Mouse (Mus musculus): ENCODE measurements around the gene Bean1. TPM values are rescaled to one million over a fixed set of nuclear protein-coding genes. Genes with fewer than 3 reads are reported as not detected.
"Not testable (repeated sequence)": the region's sequence is repeated elsewhere in the genome, so short reads cannot be mapped to it uniquely, and the experiment has no call there.

Bean1 gene
- total RNA-seq, 2 experiments from 2014 or later: 31.3 to 34.5 TPM

- intact Hi-C loops (cut with DNase I): no loop called here
- DNase-seq: peak; percentile 28
These were observed 64.3 kb downstream of the Bean1 start for GRCm38 (mm10) chr8:104234573-104234972.

GRCm38 (mm10) chr8:104239418-104239861 lies 69.2 kb downstream of the Bean1 start:
- no peak for DNase-seq
- intact Hi-C loops (cut with DNase I): no loop called here

GRCm38 (mm10) chr8:104242038-104242644 lies 71.9 kb downstream of the Bean1 start:
- intact Hi-C loops (cut with DNase I): no loop called here
- no peak for DNase-seq

- no peak for DNase-seq
- intact Hi-C loops (cut with DNase I): no loop called here
These were observed 76.4 kb downstream of the Bean1 start for GRCm38 (mm10) chr8:104246621-104247020.

GRCm38 (mm10) chr8:104247054-104247907 lies 77.0 kb downstream of the Bean1 start:
- intact Hi-C loops (cut with DNase I): no loop called here
- DNase-seq: no peak

DNA sequence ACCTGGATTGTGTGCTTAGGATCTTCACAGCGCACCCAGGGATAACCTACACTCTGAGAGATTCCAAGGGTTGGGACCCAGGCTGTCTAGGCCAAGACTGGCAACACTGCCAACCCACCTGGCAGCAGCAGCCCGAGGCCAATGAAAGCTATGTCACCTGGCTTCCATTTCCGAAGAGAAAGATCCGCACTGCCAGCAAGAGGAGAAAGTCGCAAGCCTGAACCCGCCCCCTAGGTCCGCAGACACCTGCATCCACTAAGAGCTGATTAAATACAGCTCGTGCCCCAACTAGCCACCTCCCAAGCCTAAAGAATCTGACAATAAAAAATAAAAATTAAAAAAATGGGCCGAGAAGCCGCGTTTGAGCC lies 77.7 kb downstream of the Bean1 start:
- intact Hi-C loops (cut with DNase I): no loop called here

GRCm38 (mm10) chr8:104248276-104248675 lies 78.0 kb downstream of the Bean1 start, which contains the start of gene Tk2:
Gene Tk2 (minus strand): TSS chr8:104248558.
- intact Hi-C loops (cut with DNase I): no loop called here
- peak; percentile 87 for DNase-seq

More for the DNA sequence above, 77.7 kb downstream of the Bean1 start:
- no peak for DNase-seq

DNA sequence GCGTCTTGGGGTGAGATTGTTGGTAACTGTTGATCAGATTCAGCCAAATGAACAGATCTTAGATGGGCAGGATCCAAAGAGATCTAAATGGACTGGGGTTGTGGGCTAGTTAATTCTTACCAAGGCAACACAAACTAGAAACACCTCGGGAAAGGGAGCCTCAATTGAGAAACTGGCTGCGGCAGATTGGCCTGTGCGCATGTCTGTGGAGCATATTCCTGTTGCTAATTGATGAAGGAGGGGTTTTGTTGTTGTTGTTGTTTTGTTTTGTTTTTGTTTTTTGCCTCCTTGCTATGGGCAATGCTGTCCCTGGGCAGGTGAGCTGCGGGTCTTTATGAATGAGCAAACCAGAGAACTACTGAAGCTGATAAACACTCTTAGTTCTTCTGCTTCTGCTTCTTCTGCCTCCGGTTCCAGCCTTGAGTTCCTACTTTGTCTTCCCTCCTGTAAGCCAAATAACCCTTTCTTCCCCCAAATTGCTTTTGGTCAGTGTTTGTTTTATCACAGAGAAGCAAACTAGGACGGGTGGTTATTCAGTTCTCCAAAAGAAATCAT lies 79.3 kb downstream of the Bean1 start:
- intact Hi-C loops (cut with DNase I): no loop called here

DNA sequence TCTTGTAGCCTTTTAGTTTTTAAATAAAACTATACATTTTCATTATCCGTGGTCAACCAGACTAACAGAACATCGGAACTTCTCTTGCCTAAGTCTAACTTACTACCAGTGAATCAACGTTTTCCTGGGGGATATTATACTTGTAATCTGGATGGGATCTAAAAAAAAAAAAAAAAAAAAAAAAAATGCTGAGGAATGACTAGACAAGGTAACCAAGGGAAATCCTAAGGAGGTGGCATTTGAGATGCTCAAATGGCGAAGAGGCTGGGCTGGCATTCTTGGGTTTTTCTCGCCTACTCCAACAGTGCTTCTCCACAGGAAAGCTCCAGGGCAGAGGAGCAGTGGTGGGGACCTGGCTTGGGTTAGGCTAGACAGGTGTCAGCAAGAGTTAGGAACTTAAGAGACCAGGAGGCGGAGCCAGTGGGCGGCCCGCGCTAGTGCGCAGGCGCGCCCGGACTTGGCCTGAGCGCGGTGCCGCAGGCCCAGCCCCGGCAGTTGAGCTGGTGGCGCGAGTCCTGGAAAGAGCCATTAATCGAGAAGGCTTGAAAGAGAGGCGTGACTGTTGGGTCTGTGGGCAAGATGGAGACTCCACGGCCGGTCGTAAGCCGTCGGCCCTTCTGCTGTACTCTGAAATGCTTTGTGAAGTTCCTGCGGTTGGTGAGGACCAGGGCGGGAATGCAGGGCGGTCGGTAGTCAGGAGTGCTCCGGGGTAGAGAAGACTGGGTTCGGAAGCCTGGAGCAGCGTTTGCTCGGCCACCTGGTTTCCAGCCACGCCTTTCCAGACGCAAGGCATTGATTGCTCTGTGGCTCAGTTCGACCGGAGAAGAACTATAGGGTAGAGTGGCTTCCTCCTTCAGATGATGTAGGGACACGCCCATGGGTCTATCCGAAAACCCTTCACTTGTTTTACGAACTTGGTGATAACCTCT lies 80.5 kb downstream of the Bean1 start, which contains the start of gene Cklf:
Cklf (plus strand) TSS at position 423 of the 929 bp plus-strand sequence.
- peak; percentile 87 for DNase-seq
- intact Hi-C loops (cut with DNase I): no loop called here

More for the DNA sequence above, 79.3 kb downstream of the Bean1 start:
- DNase-seq: no peak

DNA sequence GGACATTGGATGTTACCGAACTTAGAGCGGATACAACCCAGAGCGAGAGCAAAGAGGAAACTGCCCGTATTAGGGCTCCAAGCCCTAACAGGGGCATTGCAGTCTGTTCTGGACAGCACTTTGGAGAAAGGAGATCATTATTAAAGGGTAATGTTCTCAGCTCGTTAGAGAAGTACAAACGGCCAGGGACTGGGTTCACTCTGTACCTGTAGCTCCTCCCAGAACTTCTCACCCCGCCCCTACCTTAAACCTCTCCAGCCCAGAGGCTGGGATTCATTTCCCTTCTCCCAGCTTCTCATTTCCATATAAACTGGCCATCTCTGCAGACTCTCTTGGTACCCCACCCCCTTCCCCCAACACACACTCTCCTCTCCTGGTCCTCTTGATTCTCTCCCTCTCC lies 81.2 kb downstream of the Bean1 start:
- intact Hi-C loops (cut with DNase I): no loop called here
- DNase-seq: no peak

DNA sequence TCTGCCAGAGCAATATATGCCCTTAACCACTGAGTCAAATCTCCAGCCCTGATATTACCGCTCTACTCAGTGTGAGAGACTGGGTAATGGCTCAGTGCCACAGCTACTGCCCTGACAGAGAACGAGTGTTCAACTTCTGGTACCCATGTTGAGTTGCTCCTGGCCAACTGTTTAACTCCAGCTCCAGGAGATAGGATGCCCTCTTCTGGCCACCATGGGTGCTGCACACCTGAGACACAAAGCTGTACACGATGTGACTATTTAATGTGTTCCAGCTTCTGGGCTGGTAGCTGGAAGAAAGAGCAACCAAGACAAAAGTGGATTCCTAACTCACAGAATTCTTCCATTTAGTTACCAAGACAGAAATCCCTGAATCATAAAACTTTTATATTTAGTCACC lies 82.8 kb downstream of the Bean1 start:
- DNase-seq: peak; percentile 25
- intact Hi-C loops (cut with DNase I): no loop called here

GRCm38 (mm10) chr8:104261802-104262201 lies 91.6 kb downstream of the Bean1 start:
- intact Hi-C loops (cut with DNase I); DNase-seq: not testable (repeated sequence)

GRCm38 (mm10) chr8:104264271-104264935 lies 94.2 kb downstream of the Bean1 start:
- peak; percentile 84 for DNase-seq
- intact Hi-C loops (cut with DNase I): not testable (repeated sequence)

- DNase-seq: no peak
- intact Hi-C loops (cut with DNase I): no loop called here
These were observed 98.1 kb downstream of the Bean1 start for GRCm38 (mm10) chr8:104268368-104268767.

Other genes with a start within 250 kb of the Bean1 start
- 10 to 100 TPM; 21.8 to 24.4 TPM for gene Cdh5, start 68.8 kb upstream of the Bean1 start, total RNA-seq (2021)
- 10 to 100 TPM; 46.7 to 47.5 TPM for gene Tk2, start 78.1 kb downstream of the Bean1 start, total RNA-seq (2021)
- 10 to 100 TPM; 20.6 to 27.9 TPM for gene Cklf, start 80.4 kb downstream of the Bean1 start, total RNA-seq (2021)
- not detected for gene Cmtm2a, start 122.7 kb downstream of the Bean1 start, total RNA-seq (2021)
- gene Gm45711, start 139.6 kb downstream of the Bean1 start, total RNA-seq (2021): not detected
- not detected for gene Cmtm1, start 139.7 kb downstream of the Bean1 start, total RNA-seq (2021)
- not detected for gene Gm11020, start 151.1 kb downstream of the Bean1 start, total RNA-seq (2021)
- gene Cmtm2b, start 151.8 kb downstream of the Bean1 start, total RNA-seq (2021): not detected
- 10 to 100 TPM; 22.7 to 25.5 TPM for gene Cmtm3, start 169.0 kb downstream of the Bean1 start, total RNA-seq (2021)
- gene Cmtm4, start 225.4 kb downstream of the Bean1 start, total RNA-seq (2021): 10 to 100 TPM; 47.2 to 48.3 TPM

Measured in left cerebral cortex, postnatal 4 days (tissue).